Mouse (Mus musculus): ENCODE measurements around the gene Gm4907.
"Not testable (repeated sequence)": the region's sequence is repeated elsewhere in the genome, so short reads cannot be mapped to it uniquely, and the experiment has no call there.

Gm4907 gene

DNA sequence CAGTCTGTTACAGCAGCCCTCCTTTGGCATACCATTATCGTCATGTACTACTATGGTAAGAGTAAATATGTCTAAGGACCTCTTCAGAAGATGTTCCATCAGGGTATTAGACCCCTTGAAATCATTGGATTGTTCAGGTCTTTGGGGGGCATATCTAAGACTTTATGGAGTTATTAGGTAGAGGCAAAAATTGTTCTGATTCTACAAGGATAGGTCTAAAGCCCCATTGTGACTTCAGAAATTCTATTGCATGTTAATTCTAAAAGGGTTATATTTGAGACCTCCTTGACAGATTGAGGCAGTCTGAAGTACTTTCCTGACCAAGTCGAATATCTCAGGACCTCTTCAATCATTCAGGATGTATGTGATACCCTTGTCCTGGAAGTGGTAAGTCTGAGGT is at the start of gene Gm4907:
Gm4907 (plus strand) TSS at position 301 of the 400 bp plus-strand sequence.
- not testable (repeated sequence) for DNase-seq

- not testable (repeated sequence) for DNase-seq
Observed at GRCm38 (mm10) chrX:23833784-23834183, 48.6 kb upstream of the Gm4907 start.

- no peak for DNase-seq
Observed at GRCm38 (mm10) chrX:23840921-23841320, 41.4 kb upstream of the Gm4907 start.

GRCm38 (mm10) chrX:23954161-23954560 is 71.8 kb downstream of the Gm4907 start:
- no peak for DNase-seq

All from liver (tissue).